Mouse (Mus musculus) skeletal muscle tissue, adult 2 months (tissue): Measurements from ENCODE around the gene Nrg4.

Experiments
- DNase-seq: peaks from one replicate; pipeline ENCODE4 v3.0.0-alpha.2; 2012; ENCODE audit warnings: low read depth, low spot score

The Nrg4 gene

DNA sequence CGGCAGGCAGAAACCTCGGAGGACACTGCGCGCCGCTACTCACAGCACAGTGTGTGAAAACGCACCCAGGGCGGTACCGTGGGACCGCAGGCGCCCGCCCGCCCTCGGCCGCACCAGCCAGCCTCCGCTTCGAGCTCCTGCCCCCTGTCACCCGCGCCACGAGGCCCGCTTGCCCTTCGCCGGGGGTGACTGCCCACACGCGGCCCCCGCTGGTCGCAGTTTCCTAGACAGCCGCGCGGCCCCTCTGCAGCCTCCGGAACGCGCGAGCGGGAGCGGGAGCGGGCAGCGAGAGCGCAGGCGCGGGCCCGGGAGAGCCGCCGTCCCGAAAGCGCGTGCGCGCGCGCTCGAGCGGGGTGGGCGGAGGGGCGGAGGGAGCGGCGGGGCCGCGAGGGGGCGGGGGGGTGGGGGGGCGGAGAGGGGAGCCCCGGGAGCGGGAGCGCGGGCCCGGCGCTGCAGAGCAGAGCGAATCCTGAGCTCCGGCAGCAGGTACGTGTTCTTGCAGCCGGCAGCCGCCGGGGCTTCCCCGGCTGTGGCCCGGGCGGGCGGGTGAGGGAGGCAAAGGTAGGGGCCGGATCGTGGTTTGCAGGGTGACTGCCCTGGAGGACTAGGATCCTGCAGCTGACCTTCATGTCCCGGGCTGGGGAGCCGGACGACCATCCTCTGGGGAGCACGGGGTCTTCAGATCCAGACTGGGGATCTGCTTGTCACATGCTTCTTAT lies at the start of gene Nrg4, which contains the start of gene Tmem266:
Gene Nrg4 (minus strand): TSS at position 330 of the 719 bp plus-strand sequence.
Gene Tmem266 (plus strand): TSS at position 399 of the 719 bp plus-strand sequence.
- peak; percentile 38 for DNase-seq

DNA sequence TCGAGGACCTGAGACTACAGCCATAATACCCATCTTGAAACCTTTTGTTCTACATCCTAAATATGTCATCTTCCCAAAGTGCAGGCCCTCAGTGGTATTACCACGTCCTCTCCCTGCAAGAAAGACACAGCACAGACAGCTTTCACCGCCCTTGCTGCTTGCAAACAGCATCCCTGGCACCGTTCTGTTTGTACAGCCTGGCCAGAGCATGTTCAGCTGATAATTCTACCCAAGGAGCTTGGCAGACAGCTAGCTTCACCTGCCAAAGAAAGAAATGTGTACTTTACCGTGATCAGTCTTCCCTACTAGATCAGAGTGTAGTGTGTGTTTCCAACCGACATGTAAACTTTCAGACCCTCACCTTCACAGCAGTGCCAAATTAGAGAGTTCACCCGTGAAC lies 45.3 kb upstream of the Nrg4 start:
- DNase-seq, result no peak

GRCm38 (mm10) chr9:55368011-55368410 lies 41.4 kb upstream of the Nrg4 start:
- no peak for DNase-seq

- DNase-seq, result no peak
These were observed 37.1 kb upstream of the Nrg4 start for GRCm38 (mm10) chr9:55363707-55364106.

DNA sequence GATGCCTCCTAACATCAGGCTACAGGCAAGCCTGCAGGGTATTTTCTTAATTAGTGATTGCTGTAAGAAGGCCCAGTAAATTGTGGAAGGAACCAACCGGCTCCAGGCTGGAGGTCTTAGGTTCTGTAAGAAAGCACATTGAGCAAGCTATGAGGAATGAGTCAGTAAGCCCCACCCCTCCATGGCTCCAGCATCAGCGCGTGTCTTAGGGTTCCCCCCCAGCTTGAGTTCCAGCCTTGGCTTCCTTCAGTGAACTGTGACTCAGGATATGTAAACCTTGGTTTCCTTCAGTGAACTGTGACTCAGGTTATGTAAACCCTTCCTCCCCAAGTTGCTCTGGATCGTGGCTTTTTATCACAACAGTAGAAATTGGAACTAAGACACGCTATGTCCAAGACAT lies 35.3 kb upstream of the Nrg4 start:
- DNase-seq, result no peak

GRCm38 (mm10) chr9:55360861-55361260 lies 34.2 kb upstream of the Nrg4 start:
- no peak for DNase-seq

DNA sequence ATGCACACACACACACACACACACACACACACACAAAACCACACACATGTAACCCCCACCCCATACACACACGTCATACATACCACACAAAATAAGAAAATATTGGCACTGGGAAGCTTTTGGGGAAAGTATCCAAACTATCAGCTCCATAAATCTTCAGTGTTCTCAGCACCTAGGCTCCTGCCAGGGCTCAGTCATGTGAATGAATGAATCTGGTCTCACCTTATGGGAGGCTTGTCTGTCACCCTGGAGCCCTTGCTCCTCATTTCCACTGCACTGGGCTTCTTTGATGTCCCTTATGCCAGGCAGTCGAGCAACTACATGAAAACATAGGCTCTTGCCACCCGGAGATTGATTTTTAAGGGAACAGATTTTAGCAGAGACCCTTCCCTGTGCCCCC lies 33.7 kb upstream of the Nrg4 start:
- no peak for DNase-seq

GRCm38 (mm10) chr9:55357164-55357563 lies 30.5 kb upstream of the Nrg4 start:
- DNase-seq, result no peak

- no peak for DNase-seq
These were observed 28.7 kb upstream of the Nrg4 start for GRCm38 (mm10) chr9:55355270-55355834.

DNA sequence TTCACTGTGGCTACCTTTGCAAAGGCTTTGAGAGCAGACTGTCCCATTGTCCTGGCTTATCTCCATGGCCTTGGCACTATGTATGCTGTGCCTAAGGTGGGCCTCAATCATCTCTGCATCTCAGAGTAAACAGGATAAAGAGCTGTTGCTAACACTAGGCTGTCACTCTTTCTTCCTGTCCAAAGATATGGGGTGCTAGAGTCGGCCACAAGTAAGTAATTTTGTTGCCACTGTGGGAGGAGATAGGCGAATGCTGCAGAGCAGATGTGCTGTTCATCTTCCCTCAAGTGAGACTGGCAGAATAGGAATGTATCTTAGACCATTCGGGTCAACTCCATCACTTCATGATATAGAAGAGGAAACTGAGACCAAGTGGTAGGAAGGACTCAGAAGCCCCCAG lies 28.0 kb upstream of the Nrg4 start:
- DNase-seq, result no peak

DNA sequence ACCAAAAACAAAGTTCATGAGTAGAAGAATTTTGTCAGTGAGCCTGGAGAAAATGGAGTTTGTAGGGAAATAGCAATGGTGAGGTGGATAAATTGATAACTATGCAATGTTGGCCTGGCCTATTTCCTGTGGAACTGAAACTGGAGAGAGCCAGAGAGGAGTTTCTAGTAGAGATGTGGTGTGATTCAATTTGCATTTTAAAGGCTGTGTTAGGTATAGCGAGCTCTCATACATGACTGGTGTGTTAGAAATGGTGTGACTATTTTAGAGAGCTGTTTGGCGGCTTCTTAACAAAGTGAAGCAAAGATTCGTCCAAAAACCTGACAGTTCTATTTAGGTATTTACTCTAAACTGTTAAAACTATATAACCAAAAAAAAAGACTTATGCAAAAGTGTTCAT lies 22.0 kb upstream of the Nrg4 start:
- DNase-seq, result no peak

DNA sequence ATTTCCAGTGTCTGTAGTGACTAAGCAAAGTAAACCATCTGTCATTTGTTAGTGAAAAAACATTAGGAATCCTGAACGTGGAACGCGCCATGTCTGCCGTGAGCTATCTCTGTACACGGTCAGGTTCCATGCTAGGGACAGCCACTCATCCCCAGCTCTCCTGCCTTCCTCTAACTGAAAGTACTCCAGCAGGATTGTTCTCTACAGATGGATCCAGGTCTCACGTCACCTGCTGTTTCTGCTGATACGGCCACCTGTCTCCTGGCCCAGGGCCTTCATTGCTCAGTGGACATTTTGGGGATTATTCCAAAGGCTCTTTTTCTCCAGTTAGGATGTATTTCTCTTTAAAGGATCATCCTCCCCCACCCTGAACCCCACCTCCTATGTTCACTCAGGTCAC lies 18.7 kb upstream of the Nrg4 start:
- DNase-seq, result no peak

DNA sequence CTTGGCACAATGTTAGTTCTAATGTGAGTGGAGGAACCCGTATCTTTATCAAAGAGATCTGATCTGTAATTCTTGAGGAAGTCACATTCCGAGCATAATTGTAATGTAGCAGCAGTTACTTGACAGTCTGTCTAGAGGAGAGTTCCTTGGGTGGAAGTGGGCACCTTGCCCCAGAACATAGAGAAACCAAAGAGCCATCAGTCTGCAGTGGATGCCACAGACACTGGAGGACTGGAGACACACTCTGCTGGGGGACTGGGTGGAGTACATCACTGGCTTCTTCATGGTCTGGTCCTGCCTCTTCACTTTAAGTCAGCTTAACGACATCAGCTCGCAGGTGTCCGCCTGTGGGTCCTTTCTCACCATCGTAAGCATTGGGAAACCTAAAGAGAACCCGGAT lies 17.5 kb upstream of the Nrg4 start:
- DNase-seq, result no peak

DNA sequence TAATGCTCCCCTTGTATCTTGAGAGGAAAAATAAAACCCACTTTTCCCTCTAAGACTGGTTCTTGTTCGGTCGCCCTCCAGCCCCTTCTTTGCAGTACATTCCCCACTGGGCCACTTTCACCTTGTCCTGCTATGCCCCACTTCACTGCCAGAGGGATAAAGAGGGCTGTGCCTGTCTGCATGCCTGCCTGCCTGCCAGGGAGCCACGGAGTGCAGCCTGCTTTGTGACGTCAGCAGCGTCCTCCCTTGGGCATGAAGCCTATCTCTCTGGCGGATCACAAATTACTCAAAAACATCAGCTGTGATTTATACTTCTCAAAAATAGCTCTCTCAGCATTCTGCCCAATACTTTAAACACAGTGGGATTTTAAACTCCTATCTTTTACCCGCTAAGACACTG lies 6.3 kb upstream of the Nrg4 start:
- DNase-seq, result no peak

DNA sequence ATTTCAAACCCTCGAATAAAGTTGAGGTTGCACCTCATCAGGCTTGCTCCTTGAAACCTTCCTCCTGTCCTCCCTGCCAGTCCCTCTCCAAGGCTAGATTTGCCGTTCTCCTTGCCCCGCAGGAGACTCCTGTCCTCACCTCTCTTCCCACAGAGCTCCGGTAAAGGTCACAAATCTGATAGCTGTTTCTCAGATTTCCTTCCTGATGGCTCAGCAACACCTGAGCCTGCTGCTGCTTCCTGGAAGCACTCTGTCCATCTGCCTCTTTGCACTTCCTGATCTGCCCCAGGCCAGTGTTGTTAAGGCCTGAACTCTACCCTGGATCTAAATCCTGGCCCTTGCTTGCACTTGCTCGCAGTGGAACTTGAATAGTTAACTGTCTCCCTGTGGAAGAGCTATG lies 5.8 kb upstream of the Nrg4 start:
- peak; percentile 17 for DNase-seq

GRCm38 (mm10) chr9:55329401-55329800 lies 2.8 kb upstream of the Nrg4 start:
- DNase-seq, result no peak

GRCm38 (mm10) chr9:55328151-55328918 lies 1.7 kb upstream of the Nrg4 start:
- DNase-seq, result no peak

- DNase-seq, result no peak
These were observed 581 bp upstream of the Nrg4 start for GRCm38 (mm10) chr9:55327234-55327615.

DNA sequence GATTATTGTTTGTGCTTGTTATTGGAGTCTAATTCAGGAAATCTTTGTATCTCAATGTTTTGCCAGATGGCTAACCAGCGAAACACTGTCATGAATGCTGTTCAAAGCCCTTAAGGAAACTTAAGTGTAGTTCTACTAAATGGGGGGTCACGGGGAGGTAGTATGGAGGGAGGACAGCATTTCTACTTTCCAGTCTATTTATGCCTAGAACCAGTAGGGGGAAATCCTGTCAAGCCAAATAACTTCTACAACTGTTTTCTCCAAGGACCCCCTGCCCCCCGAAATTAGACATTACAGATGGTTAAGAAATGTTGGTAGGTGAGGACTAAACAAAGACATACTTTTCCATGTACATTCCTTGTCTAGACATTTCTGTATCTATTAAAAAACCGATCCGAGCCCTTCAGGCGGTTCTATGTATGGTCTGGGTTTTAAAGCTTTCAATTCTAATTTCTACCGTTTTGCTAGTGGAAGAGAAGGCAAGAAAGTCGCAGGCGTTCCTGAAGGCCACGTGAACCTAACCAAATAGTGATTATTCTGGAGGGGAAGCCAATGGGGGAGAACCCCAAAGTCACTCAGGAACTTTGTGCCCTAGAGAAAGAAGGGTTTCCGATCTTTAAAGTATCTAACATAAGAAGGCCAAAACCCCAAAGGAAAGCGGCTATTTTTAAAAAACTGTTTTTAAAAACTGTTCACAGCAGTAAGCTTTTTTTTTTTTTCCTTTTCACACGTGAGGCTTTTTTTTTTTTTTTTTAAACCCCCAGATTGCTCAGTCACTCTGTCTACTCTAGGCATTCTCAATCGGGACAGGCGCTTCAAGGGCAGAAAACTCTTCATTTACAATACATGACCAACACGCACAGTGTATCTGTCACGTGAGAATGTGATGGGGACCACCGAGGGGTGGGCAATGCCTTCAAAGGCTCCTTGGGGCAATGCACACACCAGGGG lies 805 bp downstream of the Nrg4 start:
- no peak for DNase-seq

GRCm38 (mm10) chr9:55325061-55325460 lies 1.6 kb downstream of the Nrg4 start:
- no peak for DNase-seq

DNA sequence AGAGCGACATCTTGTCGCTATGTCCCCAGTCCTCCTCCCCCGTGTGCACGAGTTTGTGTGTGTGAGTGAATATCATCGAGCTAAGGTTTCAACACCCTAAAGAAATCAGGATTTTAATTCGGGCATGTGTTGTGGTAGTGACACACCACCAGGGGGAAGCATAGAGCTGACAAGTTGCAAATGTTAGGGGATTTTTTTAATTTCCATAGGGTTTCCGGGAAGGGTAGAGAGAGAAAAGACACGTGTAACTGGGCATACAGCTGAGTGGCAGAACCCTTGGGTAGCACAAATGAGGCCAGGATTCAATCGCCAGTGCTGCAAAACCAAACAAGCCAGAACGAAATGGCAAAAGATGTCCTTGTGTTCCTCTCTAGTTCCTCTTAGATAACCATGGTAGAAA lies 2.1 kb downstream of the Nrg4 start:
- no peak for DNase-seq

DNA sequence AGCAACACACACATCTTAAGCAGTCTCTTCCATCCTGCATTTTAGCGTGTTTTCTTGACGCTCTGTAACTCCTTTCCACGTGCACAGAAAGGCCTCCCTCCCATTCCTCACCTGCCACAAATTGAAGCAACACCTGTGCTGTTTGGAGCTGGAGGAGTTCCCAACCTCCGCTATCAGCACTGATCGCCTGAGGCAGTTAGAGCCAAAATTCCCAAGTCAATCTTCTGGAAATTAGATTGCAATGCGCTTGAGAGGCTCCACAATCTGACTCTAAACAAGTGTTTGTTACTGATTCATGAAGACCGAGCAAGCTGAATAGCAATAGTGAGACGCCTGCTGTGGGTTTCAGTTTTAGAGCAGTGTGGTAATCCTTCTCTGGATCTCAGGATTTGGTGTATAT lies 2.6 kb downstream of the Nrg4 start:
- DNase-seq, result no peak
